Mouse (Mus musculus) CD4-positive, CD25-positive, alpha-beta regulatory T cell, adult 2 months (primary cell): Measurements from ENCODE around the gene Gm12830.

Source experiments
- DNase-seq: peaks from one replicate; pipeline ENCODE4 v3.0.0-alpha.2; 2012; ENCODE audit warnings: low read depth, low spot score

Gm12830 gene

DNA sequence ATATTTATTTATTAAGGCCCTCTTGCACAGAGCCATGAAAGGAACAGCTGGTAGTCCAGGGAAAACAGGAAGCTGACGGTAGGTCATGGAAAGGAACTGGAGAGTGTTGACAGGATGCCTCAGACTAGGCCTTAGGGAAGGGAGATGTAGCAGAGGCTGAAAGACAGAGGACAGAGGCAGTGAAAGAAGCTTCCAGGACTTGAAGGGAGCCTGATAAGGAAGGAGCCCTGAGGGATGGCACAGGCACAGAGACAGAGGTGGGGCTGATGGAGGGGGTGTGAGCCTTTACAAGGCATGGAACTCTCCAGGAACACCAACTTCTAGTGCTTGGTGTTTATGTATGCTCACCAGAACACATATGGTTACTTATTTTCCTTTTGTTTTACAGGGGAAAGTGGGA, 23.1 kb downstream of the Gm12830 start:
- DNase-seq: no peak

DNA sequence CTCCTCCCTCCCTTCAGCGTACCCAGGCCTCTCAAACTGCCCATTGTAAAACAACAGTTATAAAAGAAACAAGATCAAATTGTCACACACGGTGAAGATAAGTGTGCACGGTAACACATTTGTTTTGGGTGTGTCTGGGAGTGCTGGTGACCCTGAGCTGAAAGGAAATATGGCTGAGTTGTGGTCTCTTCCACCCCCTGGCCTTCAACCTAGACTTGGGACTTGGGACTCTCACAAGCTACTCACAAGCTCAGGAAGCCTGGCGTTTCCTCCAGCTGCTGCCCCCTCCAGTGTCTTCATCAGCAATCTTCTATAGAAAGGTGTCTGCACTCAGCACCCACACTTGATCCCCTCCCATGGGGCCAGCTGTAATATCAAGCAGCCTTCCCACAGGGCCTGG, 24.1 kb downstream of the Gm12830 start:
- DNase-seq: no peak

DNA sequence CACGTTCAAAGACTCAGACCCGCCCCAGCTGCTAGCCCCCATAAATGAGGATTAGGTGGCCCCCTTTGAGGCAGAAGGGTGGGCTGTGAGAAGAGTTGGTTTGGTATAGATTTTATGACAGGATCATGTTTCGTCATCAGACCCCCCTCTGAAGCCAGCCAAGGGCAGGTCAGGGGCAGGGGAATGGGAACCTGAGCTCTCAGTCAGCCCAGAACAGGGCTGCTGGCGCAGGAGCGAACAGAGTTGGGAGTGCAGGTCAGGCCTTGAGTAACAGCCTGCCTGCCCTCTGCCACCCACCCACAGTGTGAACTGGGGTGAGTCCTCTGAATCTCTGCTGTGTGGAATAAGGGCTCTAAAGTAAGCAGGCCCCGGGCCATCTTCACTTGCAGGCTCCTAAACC, 25.2 kb downstream of the Gm12830 start:
- DNase-seq: no peak

DNA sequence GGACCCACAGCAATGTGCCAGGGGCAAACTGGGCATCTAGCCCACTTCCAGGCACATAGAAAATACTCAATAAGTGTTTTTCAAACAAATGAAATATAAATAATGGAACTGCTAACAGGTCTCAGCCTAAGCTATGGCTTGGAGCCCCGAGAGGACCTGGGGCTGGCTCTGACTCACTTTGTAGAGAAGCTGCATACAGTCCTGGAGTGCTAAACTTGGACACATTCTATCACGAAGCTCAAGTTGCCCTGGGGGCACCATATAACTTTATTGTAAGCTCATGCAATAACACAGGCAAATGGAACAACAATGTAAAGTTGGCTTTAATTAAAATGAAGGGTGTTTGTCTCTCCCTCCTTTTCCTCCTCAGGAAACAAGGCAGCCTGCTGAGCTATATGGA, 32.4 kb downstream of the Gm12830 start:
- DNase-seq: no peak

DNA sequence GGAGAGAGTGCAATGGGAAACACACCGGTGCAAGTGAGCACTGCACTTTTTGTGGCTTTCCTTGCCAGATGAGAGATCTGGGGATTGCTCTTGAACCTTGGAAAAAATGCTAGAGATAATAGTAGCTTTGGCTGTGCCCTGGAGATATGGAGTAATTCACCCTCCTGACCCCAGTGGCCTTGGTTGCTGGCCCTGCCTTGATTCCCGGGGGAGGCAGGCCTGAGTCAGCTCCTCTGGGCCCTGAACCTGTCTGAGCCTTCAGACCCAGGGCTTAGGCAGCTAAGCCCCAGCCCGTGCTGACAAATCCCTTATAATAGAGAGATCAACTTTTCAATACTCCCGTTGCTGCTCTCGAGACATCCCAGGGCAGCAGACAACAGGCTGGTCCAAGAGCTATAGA, 36.9 kb downstream of the Gm12830 start:
- DNase-seq: no peak

DNA sequence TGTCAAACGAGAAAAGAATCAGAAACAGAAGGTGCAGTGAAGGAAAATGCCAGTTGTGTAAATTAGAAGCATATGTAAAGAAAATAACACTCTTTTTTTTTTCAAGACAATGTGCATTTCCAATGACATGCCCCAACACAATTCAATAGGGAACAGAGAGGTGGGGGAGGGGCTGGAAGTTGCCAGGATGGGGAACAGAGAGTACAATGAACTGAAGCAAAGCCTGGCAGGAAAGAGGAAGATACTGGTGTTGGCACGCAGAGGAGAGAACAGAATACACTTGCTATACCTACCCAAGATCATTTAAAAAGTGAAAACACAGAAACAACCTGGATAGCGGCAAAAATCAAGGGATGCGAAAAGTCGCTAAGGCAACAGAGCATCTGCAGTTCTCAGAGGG, 41.6 kb downstream of the Gm12830 start:
- DNase-seq: no peak

DNA sequence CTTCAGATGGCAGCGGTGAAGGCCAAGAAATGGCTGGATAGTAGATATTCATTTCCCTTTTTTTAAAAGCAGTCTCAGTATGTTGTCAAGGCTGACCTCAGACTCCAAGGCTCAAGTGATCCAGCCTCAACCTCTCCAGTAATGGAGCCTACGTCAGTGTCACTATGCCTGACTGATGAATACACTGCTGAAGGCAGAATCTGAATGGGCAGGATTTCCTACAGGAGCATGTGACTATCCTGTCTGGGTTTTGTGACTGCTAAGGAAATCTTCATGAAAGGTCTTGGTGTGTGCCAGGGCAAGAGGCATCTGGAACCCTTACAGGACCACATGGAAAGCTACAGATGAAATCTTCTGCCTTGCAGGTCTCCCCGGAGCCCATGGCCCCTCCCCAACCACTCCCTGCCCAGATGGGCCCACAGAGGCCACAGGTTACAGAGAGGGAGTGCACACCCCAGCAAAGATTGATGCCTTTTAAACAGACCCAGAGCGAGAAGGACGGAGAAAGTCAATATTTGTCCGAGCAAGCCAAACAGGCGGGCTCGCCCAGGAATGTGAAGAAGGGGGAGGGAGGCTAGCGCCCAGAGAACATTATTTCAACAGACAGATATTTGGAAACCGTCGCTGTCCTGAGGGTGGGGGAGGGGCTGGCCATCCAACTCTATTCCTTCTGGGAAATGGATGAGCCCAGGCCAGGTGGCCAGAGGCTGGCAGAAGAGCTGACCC, 48.4 kb downstream of the Gm12830 start:
- no peak for DNase-seq

DNA sequence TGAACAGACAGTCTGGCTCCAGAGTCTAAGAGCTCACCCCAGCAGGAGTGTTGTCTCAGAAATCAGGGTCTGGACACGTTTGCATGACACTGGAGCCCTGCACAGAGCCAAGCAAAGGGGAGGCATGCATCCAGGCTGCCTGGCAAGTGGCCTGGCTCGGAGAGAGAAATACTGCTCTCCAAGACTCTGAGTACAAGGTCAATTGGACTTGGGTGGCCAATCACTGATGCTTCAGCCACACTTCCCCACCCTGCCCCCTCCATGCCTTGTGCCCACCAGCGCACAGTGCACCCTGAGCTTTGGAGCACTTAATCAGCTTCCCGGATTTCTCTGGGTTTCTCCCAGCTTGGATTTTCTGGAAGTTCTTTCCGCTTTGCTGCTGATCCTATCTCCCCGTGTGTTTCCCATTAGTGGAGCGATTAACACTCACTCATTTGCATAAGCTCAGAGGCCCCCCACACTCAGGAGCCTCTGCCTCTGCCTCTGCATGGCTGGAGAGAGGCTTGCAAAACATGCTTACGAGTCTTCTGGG, 55.0 kb downstream of the Gm12830 start:
- no peak for DNase-seq

DNA sequence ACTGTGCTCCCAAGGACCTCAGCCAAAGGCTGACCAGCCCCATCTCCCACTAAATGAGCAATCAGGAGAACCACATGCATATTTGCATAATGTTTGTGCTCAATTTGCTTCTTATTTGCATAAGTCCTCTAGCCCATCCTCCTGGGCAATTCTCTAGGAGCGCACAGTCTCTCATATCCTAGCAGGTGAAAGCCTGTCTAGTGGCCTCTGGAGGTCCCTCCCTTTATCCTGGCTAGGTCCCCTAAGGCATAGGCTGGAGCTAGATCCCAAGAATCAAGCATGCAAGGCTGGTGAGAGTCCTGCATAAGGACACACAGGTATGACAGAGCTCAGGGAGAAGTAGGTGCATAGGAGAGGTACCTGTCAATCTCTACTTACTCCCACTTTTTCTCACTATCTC, 60.7 kb downstream of the Gm12830 start:
- DNase-seq: no peak

DNA sequence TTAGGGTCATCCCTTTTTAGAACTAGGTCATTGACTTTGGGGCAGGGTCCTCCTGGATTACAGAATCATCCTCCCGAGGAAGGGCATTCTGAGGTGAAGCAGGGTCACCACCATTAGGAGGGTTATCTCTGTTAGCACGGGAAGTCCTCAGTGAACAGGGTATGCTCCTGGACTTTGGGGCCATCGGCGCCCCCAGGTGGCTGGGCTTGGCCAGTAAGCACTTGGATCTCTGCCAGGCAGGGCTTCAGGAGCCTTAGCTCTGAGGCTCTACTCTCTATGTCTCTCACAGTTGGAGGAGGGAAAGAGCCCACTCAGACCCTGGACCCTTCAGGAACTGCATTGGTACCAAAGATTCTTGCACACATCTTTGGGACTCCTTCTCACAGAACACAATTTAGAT, 76.3 kb downstream of the Gm12830 start:
- DNase-seq: peak; percentile 45

DNA sequence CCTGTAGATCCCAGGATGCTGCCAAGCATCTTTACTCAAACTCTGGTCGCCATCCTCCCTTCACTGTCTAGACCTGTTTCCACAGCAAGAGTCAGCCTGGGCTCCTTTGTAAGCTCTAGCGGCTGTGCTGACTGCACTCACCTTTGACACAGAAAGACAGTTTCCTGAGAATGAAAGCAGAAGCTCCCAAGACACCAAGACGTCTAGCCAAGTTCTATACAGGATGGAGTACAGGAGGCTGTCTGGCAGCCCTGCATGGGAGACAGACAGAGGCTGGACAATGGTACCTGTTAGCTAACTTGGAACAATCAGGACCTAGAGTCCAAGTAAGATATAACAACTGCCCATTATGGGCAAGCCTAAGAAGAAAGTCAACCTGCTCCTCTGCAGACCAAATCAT, 78.4 kb downstream of the Gm12830 start:
- no peak for DNase-seq

DNA sequence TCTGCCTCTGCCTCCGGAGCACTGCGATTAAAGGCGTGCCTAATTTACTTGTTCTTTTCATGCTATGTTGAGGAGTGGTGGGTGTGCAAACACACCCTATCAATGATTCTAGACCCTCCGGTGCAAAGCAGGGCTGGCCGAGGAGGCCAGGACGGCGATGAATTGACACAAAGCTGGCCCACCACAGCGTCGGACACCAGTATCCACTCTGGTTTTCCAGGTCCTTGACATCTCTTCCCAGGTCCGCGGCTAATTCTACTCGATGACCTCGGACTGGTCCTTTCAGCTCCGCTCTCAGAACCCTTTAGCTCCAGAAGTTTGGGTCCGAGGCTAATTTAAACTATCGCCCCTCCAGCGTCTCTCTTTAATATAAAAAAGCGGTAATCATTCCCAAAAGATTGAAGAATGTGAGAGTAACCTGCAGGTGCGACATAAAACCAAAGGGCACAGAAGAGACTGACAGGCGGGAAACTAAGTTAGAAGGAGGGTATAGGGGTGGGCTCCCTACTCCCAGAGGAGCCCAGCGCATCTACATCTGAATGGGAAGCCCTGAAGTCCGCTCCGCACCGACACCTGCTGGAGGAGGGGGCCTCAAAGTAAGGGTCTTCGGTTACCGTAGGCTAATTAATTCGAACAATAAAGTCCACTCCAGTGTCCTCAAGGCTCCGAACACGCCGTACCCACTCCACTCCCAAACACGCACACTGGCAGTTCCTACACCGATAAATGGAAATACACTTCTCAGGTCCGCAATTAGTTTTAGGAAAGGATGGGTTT, 79.5 kb downstream of the Gm12830 start:
- DNase-seq: no peak

DNA sequence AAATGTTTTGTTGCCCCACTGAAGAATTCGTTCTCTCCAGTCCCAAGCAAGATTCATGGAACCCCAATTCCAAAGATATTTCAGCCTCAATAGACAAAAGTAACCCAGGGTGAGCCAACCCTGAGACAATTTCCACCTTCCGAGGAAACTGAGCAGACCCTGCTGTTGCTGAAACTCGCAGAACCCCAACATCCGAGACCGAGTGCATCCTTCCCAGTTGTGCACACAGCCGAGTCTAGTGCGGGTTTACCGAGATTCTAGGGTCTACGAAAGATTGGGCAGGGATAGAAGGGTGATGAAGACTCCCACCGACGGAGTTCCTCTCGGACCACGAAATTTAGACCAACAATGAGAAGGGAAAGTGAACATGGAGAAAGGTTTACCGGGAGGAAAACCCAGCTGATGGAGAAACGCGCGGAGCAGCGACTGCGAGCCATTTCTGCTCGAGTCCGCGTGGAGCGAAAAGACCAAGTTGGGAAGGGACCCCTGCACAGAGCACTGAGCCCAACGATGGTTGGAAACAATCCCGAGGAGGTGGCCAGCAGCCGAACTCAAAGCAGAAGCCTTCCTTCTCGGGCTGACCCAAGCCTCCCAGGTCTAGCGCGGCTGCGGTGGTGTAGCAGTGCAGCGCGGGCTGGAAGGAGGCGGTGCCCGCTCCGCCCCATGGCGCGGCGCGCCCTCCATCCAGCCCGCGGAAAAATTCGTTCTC, 80.3 kb downstream of the Gm12830 start:
- DNase-seq: no peak

DNA sequence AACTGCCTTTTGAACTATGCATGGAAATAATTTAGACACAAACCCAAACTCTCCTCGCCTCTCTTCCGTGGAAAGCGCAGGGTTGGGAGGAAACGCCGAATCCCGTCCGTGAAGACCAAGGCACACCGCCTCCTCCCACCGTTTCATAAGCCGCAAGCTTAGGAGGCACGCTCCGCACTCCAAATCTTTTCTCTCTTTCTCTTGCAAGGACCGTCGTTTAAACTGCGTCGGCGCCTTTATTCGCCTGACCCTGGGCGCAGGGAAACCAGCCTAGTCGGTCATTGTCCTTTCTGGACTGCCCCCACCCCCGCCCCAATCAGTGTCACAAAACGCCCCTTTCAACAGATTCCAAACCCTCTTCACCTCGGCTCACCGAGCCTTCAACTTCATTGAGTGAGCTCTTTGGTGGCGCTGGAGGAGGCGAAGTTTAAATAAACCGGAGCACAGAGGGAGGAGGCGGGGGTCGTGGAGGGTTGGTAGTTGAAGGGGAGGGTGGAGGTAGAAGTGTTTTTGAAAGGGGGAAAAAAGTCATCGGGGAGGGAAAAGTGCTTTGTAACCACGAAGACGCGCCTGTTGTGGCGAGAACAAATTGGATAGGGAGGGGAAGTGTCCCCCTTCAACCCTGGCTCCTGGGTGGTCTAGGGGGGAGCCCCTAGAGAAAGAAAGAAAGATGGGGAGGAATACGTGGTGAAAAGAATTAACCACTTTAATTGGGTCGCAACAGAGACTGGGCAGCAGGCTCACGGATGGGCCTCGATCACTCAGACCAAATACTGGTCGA, 81.3 kb downstream of the Gm12830 start:
- DNase-seq: no peak

DNA sequence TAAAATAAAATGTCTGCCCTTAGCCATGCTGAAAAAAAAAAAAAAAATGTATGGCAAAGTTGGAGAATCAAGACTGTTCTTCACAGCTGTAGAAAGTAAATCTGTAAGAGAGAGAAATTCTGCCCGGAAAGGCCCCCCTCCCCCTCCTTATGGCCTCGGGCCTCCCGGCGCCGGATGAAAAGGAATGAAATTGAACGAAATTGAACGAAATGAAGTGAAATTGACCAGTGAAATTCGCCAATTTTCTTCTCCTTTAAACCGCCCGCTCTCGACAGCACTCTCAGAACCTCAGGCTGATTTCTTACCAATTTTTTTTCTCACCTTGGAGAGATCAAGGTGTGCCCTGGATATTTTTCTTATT, 81.9 kb downstream of the Gm12830 start:
- no peak for DNase-seq

DNA sequence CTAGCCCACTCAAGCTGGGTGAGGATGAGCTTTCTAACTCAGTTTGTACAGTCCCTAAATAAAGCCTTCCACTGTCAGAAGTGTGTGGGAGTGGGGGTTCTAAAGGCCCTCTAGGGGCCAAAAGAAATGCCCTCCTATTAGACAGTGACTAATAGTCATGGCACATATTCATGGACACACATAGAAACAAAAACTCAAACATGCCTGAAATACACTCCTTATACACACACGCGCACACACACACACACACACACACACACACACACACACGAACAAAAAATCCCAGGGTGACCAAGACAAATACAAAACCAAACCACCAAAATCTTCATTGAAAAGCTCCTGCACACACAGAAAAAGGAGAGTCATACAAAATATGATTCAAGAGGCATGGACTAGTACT, 84.0 kb downstream of the Gm12830 start:
- DNase-seq: no peak
